Mouse (Mus musculus) intestine, embryonic 16.5 days (tissue): ENCODE measurements around the gene Dusp6. TPM values are rescaled to one million over a fixed set of nuclear protein-coding genes. Genes with fewer than 3 reads are reported as not detected.

ENCODE experiments used
- ATAC-seq: fragments of 200-750 bp; cut with Nextera tagmentation; 2 replicates; pipeline ENCODE4 v1.8.0; 2017; ENCODE audit warnings: moderate TSS enrichment, moderate library complexity
- H3K27ac ChIP-seq: fragments of 300-500 bp; sonication (generic); 2 replicates; pipeline ENCODE4 v1.5.1; 2014; ENCODE audit warnings: mild to moderate bottlenecking, low read length
- H3K27me3 ChIP-seq: fragments of 300-500 bp; sonication (generic); replicated peaks from 2 replicates; pipeline ENCODE4 v1.6.1; 2014; ENCODE audit warnings: low read length, control low read depth, mixed read lengths; ENCODE audit not compliant: control insufficient read depth, insufficient read depth
- H3K36me3 ChIP-seq: fragments of 300-500 bp; sonication (generic); 2 replicates; pipeline ENCODE4 v1.6.1; 2014; ENCODE audit warnings: low read length, control low read depth; ENCODE audit not compliant: control insufficient read depth, insufficient read depth
- H3K4me1 ChIP-seq: fragments of 300-500 bp; sonication (generic); 2 replicates; pipeline ENCODE4 v1.6.1; 2014; ENCODE audit warnings: low read length, control low read depth, mixed read lengths; ENCODE audit not compliant: control insufficient read depth, insufficient read depth
- H3K4me2 ChIP-seq: fragments of 300-500 bp; sonication (generic); 2 replicates; pipeline ENCODE4 v1.6.1; 2014; ENCODE audit warnings: low read depth, low read length, control low read depth
- H3K4me3 ChIP-seq: fragments of 300-500 bp; sonication (generic); 2 replicates; pipeline ENCODE4 v1.5.1; 2014; ENCODE audit warnings: mild to moderate bottlenecking, low read length
- H3K9ac ChIP-seq: fragments of 300-500 bp; sonication (generic); 2 replicates; pipeline ENCODE4 v1.6.1; 2014; ENCODE audit warnings: low read depth, low read length
- H3K9me3 ChIP-seq: fragments of 300-500 bp; sonication (generic); 2 replicates; pipeline ENCODE4 v1.6.1; 2016; ENCODE audit warnings: low read length, control low read depth; ENCODE audit not compliant: control insufficient read depth
- WGBS: fragments of 180-500 bp; shearing (Covaris S2); extraction: QIAGEN DNeasy Blood & Tissue Kit; methylation state at CpG from one replicate; pipeline ENCODE4 v1.1.7; 2014; 5-methylcytosine and 5-hydroxymethylcytosine counted together
- polyA plus RNA-seq: library from polyadenylated mRNA; unstranded; fragments of >200 nt; fragmentation: Nextera tagmentation; extraction: Ambion mirVana; gene quantifications from 2 replicates; pipeline ENCODE4 v1.2.1, GENCODE M21; 2015

The Dusp6 gene
- polyA plus RNA-seq, 1 experiment from 2014 or later: 37.2 TPM

GRCm38 (mm10) chr10:99284918-99285317 lies 21.9 kb downstream of the Dusp6 start:
- no peak overlapping the region for H3K4me2 ChIP-seq
- no peaks in the 10 kb centered on the region for H3K9me3 ChIP-seq
- no peak overlapping the region for H3K27ac ChIP-seq
- H3K4me1 ChIP-seq: 0 out of 2 replicates have a peak, but pooled peaks cover 3% of the 10 kb centered on the region
- ATAC-seq: no peak
- H3K36me3 ChIP-seq: no peaks in the 10 kb centered on the region
- no peak overlapping the region for H3K9ac ChIP-seq
- WGBS: 68% methylated on average over 9 of the region's 9 CpGs
- no peak overlapping the region for H3K4me3 ChIP-seq
- no peaks in the 10 kb centered on the region for H3K27me3 ChIP-seq

DNA sequence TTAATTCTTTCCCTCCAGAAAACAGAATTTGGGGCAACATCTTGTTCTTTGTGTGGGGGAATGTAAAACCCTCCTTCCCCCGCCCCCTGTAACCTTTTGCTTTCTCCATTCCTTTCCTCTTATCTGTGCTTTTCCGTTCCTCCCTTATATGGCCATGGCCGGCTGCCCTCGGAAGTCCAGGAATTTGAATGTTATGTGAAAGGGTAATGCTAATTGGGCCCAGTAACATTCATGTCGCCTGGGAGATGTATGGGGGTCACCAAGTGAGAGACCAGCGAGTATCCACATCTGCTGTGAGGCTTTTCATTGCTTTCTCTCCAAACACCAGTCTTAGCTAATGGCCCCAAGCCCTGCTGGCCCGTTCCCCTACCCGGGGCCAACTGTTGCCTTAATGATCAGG lies 22.7 kb downstream of the Dusp6 start:
- Histone ChIP-seq H3K27me3 (no peaks in the 10 kb centered on the region), H3K9me3 (no peaks in the 10 kb centered on the region), H3K4me3 (no peak overlapping the region), H3K9ac (no peak overlapping the region), H3K27ac (no peak overlapping the region), H3K4me1 (0 out of 2 replicates have a peak, but pooled peaks cover 3% of the 10 kb centered on the region), H3K36me3 (no peaks in the 10 kb centered on the region), H3K4me2 (no peak overlapping the region)
- WGBS: 40% methylated on average over 8 of the region's 8 CpGs
- ATAC-seq: no peak; the same call in 1 of the 2 replicates

DNA sequence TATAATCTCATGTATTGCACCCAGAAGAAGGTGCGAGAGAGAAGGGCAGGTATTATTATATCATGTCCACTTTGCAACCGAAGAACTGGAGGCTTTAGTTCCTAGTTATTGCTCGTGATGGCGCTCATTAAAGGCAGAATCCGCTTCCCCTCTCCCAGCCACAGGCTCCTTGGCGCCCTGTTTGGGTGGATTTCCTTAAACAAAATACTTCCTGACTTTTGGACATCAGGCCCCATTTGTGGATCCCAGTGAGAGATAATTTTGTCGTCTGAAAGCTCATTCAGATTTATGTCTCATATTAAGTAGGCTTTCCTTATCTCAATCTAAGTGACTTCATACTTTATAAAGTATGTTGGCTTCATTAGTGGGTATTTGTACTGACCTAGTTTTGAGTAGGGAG lies 23.2 kb downstream of the Dusp6 start:
- Histone ChIP-seq H3K4me2 (no peak overlapping the region), H3K27me3 (no peaks in the 10 kb centered on the region), H3K9ac (no peak overlapping the region), H3K4me1 (0 out of 2 replicates have a peak, but pooled peaks cover 3% of the 10 kb centered on the region), H3K36me3 (no peaks in the 10 kb centered on the region), H3K27ac (no peak overlapping the region), H3K9me3 (no peaks in the 10 kb centered on the region), H3K4me3 (no peak overlapping the region)
- 64% methylated on average over 7 of the region's 7 CpGs for WGBS
- no peak for ATAC-seq

GRCm38 (mm10) chr10:99286787-99287186 lies 23.8 kb downstream of the Dusp6 start:
- Histone ChIP-seq H3K9ac (peak overlapping the region; percentile 24; the same call in 1 of the 2 replicates), H3K4me1 (0 out of 2 replicates have a peak, but pooled peaks cover 3% of the 10 kb centered on the region), H3K27me3 (no peaks in the 10 kb centered on the region), H3K27ac (no peak overlapping the region), H3K9me3 (no peaks in the 10 kb centered on the region), H3K4me3 (peak overlapping the region; percentile 9; the same call in 1 of the 2 replicates), H3K4me2 (peak overlapping the region; percentile 41), H3K36me3 (no peaks in the 10 kb centered on the region)
- ATAC-seq: no peak; the same call in 1 of the 2 replicates
- 18% methylated on average over 17 of the region's 17 CpGs for WGBS

DNA sequence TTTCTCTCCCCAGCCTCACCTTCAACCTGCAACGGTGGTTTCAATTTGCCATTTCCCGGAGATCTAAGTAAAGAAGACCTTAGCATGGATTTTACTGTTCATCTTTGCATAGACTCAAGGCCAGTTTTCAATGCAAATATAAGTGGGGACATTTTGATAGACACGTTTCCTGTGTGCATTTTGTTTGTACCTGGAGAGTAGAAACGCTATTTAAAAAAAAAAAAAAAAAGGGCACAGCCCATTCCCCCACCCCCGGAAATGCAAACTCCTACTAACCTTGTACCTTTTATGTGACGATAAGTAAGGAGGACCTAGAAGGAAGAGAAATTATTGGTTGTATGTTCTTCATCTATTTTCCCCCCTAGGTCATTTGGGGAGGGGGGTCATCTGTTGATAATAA lies 24.2 kb downstream of the Dusp6 start:
- peak overlapping the region; percentile 24; the same call in 1 of the 2 replicates for H3K9ac ChIP-seq
- H3K4me2 ChIP-seq: peak overlapping the region; percentile 41
- H3K9me3 ChIP-seq: no peaks in the 10 kb centered on the region
- 0 out of 2 replicates have a peak, but pooled peaks cover 3% of the 10 kb centered on the region for H3K4me1 ChIP-seq
- 36% methylated on average over 6 of the region's 6 CpGs for WGBS
- no peak overlapping the region for H3K27ac ChIP-seq
- H3K27me3 ChIP-seq: no peaks in the 10 kb centered on the region
- H3K36me3 ChIP-seq: no peaks in the 10 kb centered on the region
- ATAC-seq: no peak
- H3K4me3 ChIP-seq: peak overlapping the region; percentile 9; the same call in 1 of the 2 replicates

GRCm38 (mm10) chr10:99289176-99289575 lies 26.1 kb downstream of the Dusp6 start:
- Histone ChIP-seq H3K4me3 (no peak overlapping the region), H3K36me3 (no peaks in the 10 kb centered on the region), H3K9me3 (no peaks in the 10 kb centered on the region), H3K9ac (no peak overlapping the region), H3K27ac (no peak overlapping the region), H3K4me1 (0 out of 2 replicates have a peak, but pooled peaks cover 3% of the 10 kb centered on the region), H3K27me3 (no peaks in the 10 kb centered on the region), H3K4me2 (no peak overlapping the region)
- 91% methylated on average over 5 of the region's 5 CpGs for WGBS
- no peak for ATAC-seq

DNA sequence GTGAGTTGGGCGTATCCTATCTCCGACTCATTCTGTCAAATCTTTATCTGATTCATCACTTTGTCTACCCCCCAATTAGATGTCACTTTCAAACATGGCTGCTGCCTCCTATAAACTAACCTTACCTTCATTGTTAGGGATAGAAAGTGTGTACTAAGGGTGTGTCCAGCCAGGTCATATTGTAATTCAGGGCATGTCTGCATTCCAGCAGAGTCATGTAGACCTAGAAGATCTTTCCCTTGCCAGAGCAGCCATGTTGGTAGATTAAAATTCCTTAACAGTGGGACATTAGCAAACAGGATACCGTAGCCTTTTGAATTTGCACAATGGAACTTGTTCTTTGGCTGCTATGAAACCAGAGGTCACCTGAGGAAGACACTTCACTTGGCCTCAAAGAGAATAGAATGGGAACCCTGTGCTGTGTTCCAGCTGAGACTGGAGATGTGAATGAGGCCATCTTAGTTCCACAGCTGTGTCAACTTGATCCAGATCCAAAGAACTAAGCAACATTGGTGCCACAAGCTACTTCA lies 30.1 kb downstream of the Dusp6 start:
- H3K9ac ChIP-seq: no peak overlapping the region
- no peak overlapping the region for H3K27ac ChIP-seq
- WGBS: 72% methylated on average over 3 of the region's 3 CpGs
- no peak overlapping the region for H3K4me2 ChIP-seq
- H3K4me3 ChIP-seq: no peak overlapping the region
- H3K36me3 ChIP-seq: no peaks in the 10 kb centered on the region
- H3K9me3 ChIP-seq: no peaks in the 10 kb centered on the region
- no peaks in the 10 kb centered on the region for H3K27me3 ChIP-seq
- ATAC-seq: no peak
- no peaks in the 10 kb centered on the region for H3K4me1 ChIP-seq

- Histone ChIP-seq H3K9me3 (no peaks in the 10 kb centered on the region), H3K4me2 (no peak overlapping the region), H3K27ac (no peak overlapping the region), H3K36me3 (no peaks in the 10 kb centered on the region), H3K4me1 (0 out of 2 replicates have a peak, but pooled peaks cover 4% of the 10 kb centered on the region), H3K27me3 (no peaks in the 10 kb centered on the region), H3K4me3 (no peak overlapping the region), H3K9ac (no peak overlapping the region)
- no peak for ATAC-seq
- 60% methylated on average over 3 of the region's 3 CpGs for WGBS
Measured at GRCm38 (mm10) chr10:99297721-99298120, 34.7 kb downstream of the Dusp6 start.

DNA sequence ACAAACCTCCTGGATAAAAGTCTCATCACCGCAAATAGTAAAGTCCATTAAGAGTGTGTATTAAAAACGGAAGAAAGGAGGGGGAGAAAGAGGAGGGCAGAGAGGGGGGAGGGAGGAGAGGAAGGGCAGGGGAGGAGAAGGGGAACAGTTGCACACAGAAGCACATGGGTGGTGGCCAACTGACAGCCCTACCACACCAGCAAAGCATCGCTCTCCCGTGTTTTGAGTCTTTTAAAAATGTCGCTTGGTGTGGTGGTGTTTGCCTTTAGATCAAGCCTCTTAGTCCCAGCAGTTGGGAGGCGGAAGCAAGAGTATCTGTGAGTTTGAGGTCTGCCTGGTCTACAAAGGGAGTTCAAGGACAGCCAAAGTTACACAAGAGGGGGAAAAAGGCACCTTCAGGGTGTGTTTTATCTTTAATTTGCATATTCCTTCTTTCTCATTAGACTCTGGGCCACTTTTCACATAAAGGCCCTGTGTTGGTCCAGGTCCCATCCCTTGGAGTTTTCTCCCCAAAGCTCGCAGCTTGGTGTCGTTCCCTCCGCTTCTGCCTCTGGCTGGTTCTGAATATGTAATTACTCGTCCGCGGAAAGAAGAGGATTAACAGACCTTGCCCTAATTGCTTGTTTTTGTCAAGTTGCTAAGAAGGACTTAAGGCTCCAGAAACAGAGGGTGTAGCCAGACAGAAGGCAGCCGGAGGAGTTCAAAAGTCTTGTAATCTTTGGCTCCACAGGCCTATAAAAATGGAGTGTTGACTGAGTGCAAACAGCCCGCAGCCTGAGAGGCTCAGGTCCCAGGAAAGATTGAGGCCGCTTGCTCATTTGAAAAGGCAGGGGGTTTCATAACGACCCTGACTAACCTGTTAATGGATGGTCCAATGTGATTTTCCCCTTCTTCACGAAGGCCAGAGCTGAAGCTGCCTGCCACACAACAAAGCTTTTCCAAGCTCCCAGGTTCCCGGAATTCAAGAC lies 35.6 kb downstream of the Dusp6 start:
- Histone ChIP-seq H3K27ac (no peak overlapping the region), H3K4me3 (no peak overlapping the region), H3K4me2 (0 out of 2 replicates have a peak overlapping the region, but pooled peaks have one; percentile 12), H3K4me1 (0 out of 2 replicates have a peak, but pooled peaks cover 4% of the 10 kb centered on the region), H3K27me3 (no peaks in the 10 kb centered on the region), H3K36me3 (no peaks in the 10 kb centered on the region), H3K9me3 (no peaks in the 10 kb centered on the region), H3K9ac (no peak overlapping the region)
- no peak for ATAC-seq
- 34% methylated on average over 18 of the region's 18 CpGs for WGBS
